Mouse (Mus musculus) olfactory bulb, adult 2 months (tissue): ENCODE measurements around the gene Smtnl1.

Source experiments
- CTCF ChIP-seq: fragments of 200-500 bp; IDR thresholded peaks from 2 replicates; pipeline ENCODE4 v1.5.1; 2012; ENCODE audit warnings: low read depth, mild to moderate bottlenecking, low read length, moderate library complexity; ENCODE audit not compliant: insufficient read depth
- POLR2A ChIP-seq: fragments of 200-500 bp; IDR thresholded peaks from 2 replicates; pipeline ENCODE4 v1.6.1; 2012; ENCODE audit warnings: mild to moderate bottlenecking, low read depth, low read length, moderate library complexity; ENCODE audit not compliant: insufficient read depth

GRCm38 (mm10) chr2:84859991-84860780, 37.7 kb upstream of the Smtnl1 start:
- no peak for TF ChIP-seq POLR2A
- no peak for TF ChIP-seq CTCF
